Mouse (Mus musculus): ENCODE data around the gene Plb1.

The Plb1 gene

GRCm38 (mm10) chr5:32332591-32332990 lies 100.1 kb downstream of the Plb1 start:
- DNase-seq (ENCODE audit: extremely low spot score, low spot score) = no peak

GRCm38 (mm10) chr5:32335172-32335571 lies 102.7 kb downstream of the Plb1 start:
- DNase-seq (ENCODE audit: extremely low spot score, low spot score) = peak; percentile 20

- no peak for DNase-seq (ENCODE audit: extremely low spot score, low spot score)
Measured at GRCm38 (mm10) chr5:32336092-32336491, 103.6 kb downstream of the Plb1 start.

GRCm38 (mm10) chr5:32337336-32337735 lies 104.8 kb downstream of the Plb1 start:
- no peak for DNase-seq (ENCODE audit: extremely low spot score, low spot score)

GRCm38 (mm10) chr5:32338339-32338738 lies 105.8 kb downstream of the Plb1 start:
- DNase-seq (ENCODE audit: extremely low spot score, low spot score) = no peak

- DNase-seq (ENCODE audit: extremely low spot score, low spot score) = no peak
Measured at GRCm38 (mm10) chr5:32338766-32339165, 106.3 kb downstream of the Plb1 start.

- no peak for DNase-seq (ENCODE audit: extremely low spot score, low spot score)
Measured at GRCm38 (mm10) chr5:32340246-32340645, 107.7 kb downstream of the Plb1 start.

GRCm38 (mm10) chr5:32342711-32343285 lies 110.3 kb downstream of the Plb1 start:
- DNase-seq (ENCODE audit: extremely low spot score, low spot score) = no peak

- DNase-seq (ENCODE audit: extremely low spot score, low spot score) = peak; percentile 19
Measured at GRCm38 (mm10) chr5:32346025-32346912, 113.8 kb downstream of the Plb1 start.

GRCm38 (mm10) chr5:32349718-32350117 lies 117.2 kb downstream of the Plb1 start:
- DNase-seq (ENCODE audit: extremely low spot score, low spot score) = no peak

- DNase-seq (ENCODE audit: extremely low spot score, low spot score) = no peak
Measured at GRCm38 (mm10) chr5:32350551-32351256, 118.2 kb downstream of the Plb1 start.

GRCm38 (mm10) chr5:32351721-32352465 lies 119.4 kb downstream of the Plb1 start:
- DNase-seq (ENCODE audit: extremely low spot score, low spot score) = no peak

GRCm38 (mm10) chr5:32352845-32353244 lies 120.3 kb downstream of the Plb1 start:
- DNase-seq (ENCODE audit: extremely low spot score, low spot score) = no peak

- no peak for DNase-seq (ENCODE audit: extremely low spot score, low spot score)
Measured at GRCm38 (mm10) chr5:32353280-32353679, 120.8 kb downstream of the Plb1 start.

GRCm38 (mm10) chr5:32360511-32360910 lies 128.0 kb downstream of the Plb1 start:
- DNase-seq (ENCODE audit: extremely low spot score, low spot score) = no peak

GRCm38 (mm10) chr5:32361441-32362235 lies 129.1 kb downstream of the Plb1 start:
- DNase-seq (ENCODE audit: extremely low spot score, low spot score) = no peak

GRCm38 (mm10) chr5:32369391-32369790 lies 136.9 kb downstream of the Plb1 start:
- no peak for DNase-seq (ENCODE audit: extremely low spot score, low spot score)

GRCm38 (mm10) chr5:32371239-32371638 lies 138.7 kb downstream of the Plb1 start:
- no peak for DNase-seq (ENCODE audit: extremely low spot score, low spot score)

- no peak for DNase-seq (ENCODE audit: extremely low spot score, low spot score)
Measured at GRCm38 (mm10) chr5:32378546-32378945, 146.0 kb downstream of the Plb1 start.

GRCm38 (mm10) chr5:32388656-32389055 lies 156.1 kb downstream of the Plb1 start:
- no peak for DNase-seq (ENCODE audit: extremely low spot score, low spot score)

- DNase-seq (ENCODE audit: extremely low spot score, low spot score) = no peak
Measured at GRCm38 (mm10) chr5:32390295-32390694, 157.8 kb downstream of the Plb1 start.
